Mouse (Mus musculus): ENCODE data around the gene Tbc1d10a. TPM values are rescaled to one million over a fixed set of nuclear protein-coding genes. Genes with fewer than 3 reads are reported as not detected.
A peak's percentile ranks its signal among the peaks of the same experiment; 100 is the strongest.

Gene Tbc1d10a
- polyA plus RNA-seq, 1 experiment: 18.8 TPM

GRCm38 (mm10) chr11:4258657-4259082 lies 72.1 kb downstream of the Tbc1d10a start:
- Histone ChIP-seq H3K27me3 (ENCODE audit: control insufficient read depth, insufficient read depth, insufficient read length) (no peaks in the 10 kb centered on the region), H3K4me2 (ENCODE audit: low read depth) (peak overlapping the region; percentile 72), H3K79me2 (ENCODE audit: control insufficient read depth, insufficient read depth) (no peaks in the 10 kb centered on the region), H3K4me3 (no peak overlapping the region), H3K36me3 (ENCODE audit: control insufficient read depth, insufficient read depth) (no peaks in the 10 kb centered on the region), H3ac (ENCODE audit: control insufficient read depth, insufficient read length) (no peak overlapping the region)
- TF ChIP-seq POLR2A (IDR thresholded peaks at IDR 0.05; ENCODE audit: insufficient read length, low read depth): no peak
- no peak for TF ChIP-seq MYOD1 (IDR thresholded peaks at IDR 0.05; ENCODE audit: control insufficient read depth in 1 of 3, insufficient read length in 2 of 3, low read depth in 2 of 3)
- TF ChIP-seq CEBPB (IDR thresholded peaks at IDR 0.05; ENCODE audit: insufficient read depth, poor library complexity, severe bottlenecking): no peak
- no peak for TF ChIP-seq TCF12 (IDR thresholded peaks at IDR 0.05; ENCODE audit: insufficient read depth, poor library complexity, severe bottlenecking)
- no peak for TF ChIP-seq POLR2AphosphoS2 (IDR thresholded peaks at IDR 0.05; ENCODE audit: insufficient read length, low read depth)
- TF ChIP-seq MAX (IDR thresholded peaks at IDR 0.05; ENCODE audit: low read depth): no peak
- no peak for TF ChIP-seq TCF3 (IDR thresholded peaks at IDR 0.05; ENCODE audit: insufficient read length, low read depth)
- no peak for TF ChIP-seq E2F4 (IDR thresholded peaks at IDR 0.05; ENCODE audit: insufficient read depth)
- no peak for TF ChIP-seq REST (IDR thresholded peaks at IDR 0.05; ENCODE audit: insufficient read depth, insufficient read length)
- TF ChIP-seq MYOG (IDR thresholded peaks at IDR 0.05; ENCODE audit: control insufficient read depth in 1 of 3, insufficient read depth in 1 of 3, insufficient read length in 2 of 3, low read depth in 2 of 3): no peak
- no peak for TF ChIP-seq SRF (IDR thresholded peaks at IDR 0.05; ENCODE audit: control insufficient read depth, insufficient read length, low read depth)
- TF ChIP-seq USF1 (IDR thresholded peaks at IDR 0.05; ENCODE audit: low read depth): no peak

- H3K4me3 ChIP-seq: no peak overlapping the region
- H3K36me3 ChIP-seq (ENCODE audit: control insufficient read depth, insufficient read depth): no peaks in the 10 kb centered on the region
- no peak for TF ChIP-seq MYOD1 (IDR thresholded peaks at IDR 0.05; ENCODE audit: control insufficient read depth in 1 of 3, insufficient read length in 2 of 3, low read depth in 2 of 3)
- TF ChIP-seq MYOG (IDR thresholded peaks at IDR 0.05; ENCODE audit: control insufficient read depth in 1 of 3, insufficient read depth in 1 of 3, insufficient read length in 2 of 3, low read depth in 2 of 3): no peak
- TF ChIP-seq POLR2A (IDR thresholded peaks at IDR 0.05; ENCODE audit: insufficient read length, low read depth): no peak
- no peak for TF ChIP-seq POLR2AphosphoS2 (IDR thresholded peaks at IDR 0.05; ENCODE audit: insufficient read length, low read depth)
- TF ChIP-seq E2F4 (IDR thresholded peaks at IDR 0.05; ENCODE audit: insufficient read depth): no peak
- TF ChIP-seq MAX (IDR thresholded peaks at IDR 0.05; ENCODE audit: low read depth): no peak
- no peak for TF ChIP-seq CEBPB (IDR thresholded peaks at IDR 0.05; ENCODE audit: insufficient read depth, poor library complexity, severe bottlenecking)
- TF ChIP-seq REST (IDR thresholded peaks at IDR 0.05; ENCODE audit: insufficient read depth, insufficient read length): no peak
- no peak for TF ChIP-seq SRF (IDR thresholded peaks at IDR 0.05; ENCODE audit: control insufficient read depth, insufficient read length, low read depth)
- TF ChIP-seq TCF12 (IDR thresholded peaks at IDR 0.05; ENCODE audit: insufficient read depth, poor library complexity, severe bottlenecking): no peak
- no peak for TF ChIP-seq USF1 (IDR thresholded peaks at IDR 0.05; ENCODE audit: low read depth)
- no peaks in the 10 kb centered on the region for H3K79me2 ChIP-seq (ENCODE audit: control insufficient read depth, insufficient read depth)
- H3ac ChIP-seq (ENCODE audit: control insufficient read depth, insufficient read length): no peak overlapping the region
- no peaks in the 10 kb centered on the region for H3K27me3 ChIP-seq (ENCODE audit: control insufficient read depth, insufficient read depth, insufficient read length)
- peak overlapping the region; percentile 50 for H3K4me2 ChIP-seq (ENCODE audit: low read depth)
These were observed 74.0 kb downstream of the Tbc1d10a start for GRCm38 (mm10) chr11:4260463-4261187.

- no peaks in the 10 kb centered on the region for H3K27me3 ChIP-seq (ENCODE audit: control insufficient read depth, insufficient read depth, insufficient read length)
- peaks cover 5% of the 10 kb centered on the region for H3K79me2 ChIP-seq (ENCODE audit: control insufficient read depth, insufficient read depth)
- TF ChIP-seq REST (IDR thresholded peaks at IDR 0.05; ENCODE audit: insufficient read depth, insufficient read length): no peak
- TF ChIP-seq TCF12 (IDR thresholded peaks at IDR 0.05; ENCODE audit: insufficient read depth, poor library complexity, severe bottlenecking): no peak
- TF ChIP-seq E2F4 (IDR thresholded peaks at IDR 0.05; ENCODE audit: insufficient read depth): no peak
- no peak for TF ChIP-seq MAX (IDR thresholded peaks at IDR 0.05; ENCODE audit: low read depth)
- no peak for TF ChIP-seq MYOD1 (IDR thresholded peaks at IDR 0.05; ENCODE audit: control insufficient read depth in 1 of 3, insufficient read length in 2 of 3, low read depth in 2 of 3)
- no peak for TF ChIP-seq CEBPB (IDR thresholded peaks at IDR 0.05; ENCODE audit: insufficient read depth, poor library complexity, severe bottlenecking)
- no peak for TF ChIP-seq POLR2A (IDR thresholded peaks at IDR 0.05; ENCODE audit: insufficient read length, low read depth)
- TF ChIP-seq POLR2AphosphoS2 (IDR thresholded peaks at IDR 0.05; ENCODE audit: insufficient read length, low read depth): no peak
- TF ChIP-seq SRF (IDR thresholded peaks at IDR 0.05; ENCODE audit: control insufficient read depth, insufficient read length, low read depth): no peak
- TF ChIP-seq MYOG (IDR thresholded peaks at IDR 0.05; ENCODE audit: control insufficient read depth in 1 of 3, insufficient read depth in 1 of 3, insufficient read length in 2 of 3, low read depth in 2 of 3): no peak
- no peak for TF ChIP-seq TCF3 (IDR thresholded peaks at IDR 0.05; ENCODE audit: insufficient read length, low read depth)
- no peak for TF ChIP-seq USF1 (IDR thresholded peaks at IDR 0.05; ENCODE audit: low read depth)
- H3K36me3 ChIP-seq (ENCODE audit: control insufficient read depth, insufficient read depth): no peaks in the 10 kb centered on the region
- no peak overlapping the region for H3K4me2 ChIP-seq (ENCODE audit: low read depth)
- no peak overlapping the region for H3K4me3 ChIP-seq
- H3ac ChIP-seq (ENCODE audit: control insufficient read depth, insufficient read length): no peak overlapping the region
These were observed 74.6 kb downstream of the Tbc1d10a start for GRCm38 (mm10) chr11:4261188-4261494.

- no peak overlapping the region for H3K4me2 ChIP-seq (ENCODE audit: low read depth)
- H3K27me3 ChIP-seq (ENCODE audit: control insufficient read depth, insufficient read depth, insufficient read length): no peaks in the 10 kb centered on the region
- H3K4me3 ChIP-seq: no peak overlapping the region
- no peak overlapping the region for H3ac ChIP-seq (ENCODE audit: control insufficient read depth, insufficient read length)
- no peak for TF ChIP-seq USF1 (IDR thresholded peaks at IDR 0.05; ENCODE audit: low read depth)
- TF ChIP-seq SRF (IDR thresholded peaks at IDR 0.05; ENCODE audit: control insufficient read depth, insufficient read length, low read depth): no peak
- no peak for TF ChIP-seq MAX (IDR thresholded peaks at IDR 0.05; ENCODE audit: low read depth)
- TF ChIP-seq POLR2AphosphoS2 (IDR thresholded peaks at IDR 0.05; ENCODE audit: insufficient read length, low read depth): no peak
- TF ChIP-seq TCF3 (IDR thresholded peaks at IDR 0.05; ENCODE audit: insufficient read length, low read depth): no peak
- no peak for TF ChIP-seq REST (IDR thresholded peaks at IDR 0.05; ENCODE audit: insufficient read depth, insufficient read length)
- no peak for TF ChIP-seq MYOD1 (IDR thresholded peaks at IDR 0.05; ENCODE audit: control insufficient read depth in 1 of 3, insufficient read length in 2 of 3, low read depth in 2 of 3)
- no peak for TF ChIP-seq CEBPB (IDR thresholded peaks at IDR 0.05; ENCODE audit: insufficient read depth, poor library complexity, severe bottlenecking)
- no peak for TF ChIP-seq MYOG (IDR thresholded peaks at IDR 0.05; ENCODE audit: control insufficient read depth in 1 of 3, insufficient read depth in 1 of 3, insufficient read length in 2 of 3, low read depth in 2 of 3)
- TF ChIP-seq E2F4 (IDR thresholded peaks at IDR 0.05; ENCODE audit: insufficient read depth): no peak
- no peak for TF ChIP-seq TCF12 (IDR thresholded peaks at IDR 0.05; ENCODE audit: insufficient read depth, poor library complexity, severe bottlenecking)
- no peak for TF ChIP-seq POLR2A (IDR thresholded peaks at IDR 0.05; ENCODE audit: insufficient read length, low read depth)
- peaks cover 5% of the 10 kb centered on the region for H3K79me2 ChIP-seq (ENCODE audit: control insufficient read depth, insufficient read depth)
- no peaks in the 10 kb centered on the region for H3K36me3 ChIP-seq (ENCODE audit: control insufficient read depth, insufficient read depth)
These were observed 75.4 kb downstream of the Tbc1d10a start for GRCm38 (mm10) chr11:4261969-4262368.

Measured in myocyte (in vitro differentiated cells).